Mouse (Mus musculus): ENCODE measurements at regions not wholly inside any gene's neighbourhood (a gene's known extent, or its start where the extent isn't known, plus 50 kb on each side); places are given as distances from the start of the nearest gene placed in this dataset.

DNA sequence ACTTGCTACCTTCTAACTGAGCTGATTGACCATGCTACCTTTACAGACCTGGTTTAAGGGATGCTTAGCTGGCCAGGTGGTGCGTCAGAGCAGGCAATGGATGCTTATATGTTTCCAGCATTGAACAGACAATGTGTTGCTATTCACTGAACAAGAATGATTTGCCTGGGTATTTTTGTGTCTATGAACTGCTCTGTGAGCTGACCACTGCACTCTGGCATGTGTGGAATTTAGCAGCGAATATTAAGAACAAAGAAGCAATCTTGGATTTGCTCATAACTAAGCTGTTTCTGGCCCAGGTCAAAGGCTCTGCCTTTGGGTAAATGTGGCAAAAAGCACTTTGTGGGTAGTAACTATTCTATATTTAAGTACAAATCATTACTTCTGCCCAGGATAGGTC is 58.3 kb upstream of the Ccdc39 start:
- Histone ChIP-seq H3K27me3 (replicated peaks; ENCODE audit: control insufficient read depth, insufficient read depth, low read length) (no peaks in the 10 kb centered on the region; the same call in 1 of the 2 replicates), H3K27ac (ENCODE audit: insufficient read depth, low read depth, low read length) (no peak overlapping the region), H3K4me3 (ENCODE audit: insufficient read depth, low read depth, low read length) (no peak overlapping the region), H3K36me3 (ENCODE audit: control insufficient read depth, insufficient read depth, low read length) (no peaks in the 10 kb centered on the region), H3K4me1 (ENCODE audit: control insufficient read depth, insufficient read depth, low read length) (no peaks in the 10 kb centered on the region)
- WGBS: 70% methylated on average over 2 of the region's 2 CpGs
- DNase-seq: no peak
- TF ChIP-seq POLR2A (IDR thresholded peaks at IDR 0.05; ENCODE audit: low read depth, low read length): no peak

DNA sequence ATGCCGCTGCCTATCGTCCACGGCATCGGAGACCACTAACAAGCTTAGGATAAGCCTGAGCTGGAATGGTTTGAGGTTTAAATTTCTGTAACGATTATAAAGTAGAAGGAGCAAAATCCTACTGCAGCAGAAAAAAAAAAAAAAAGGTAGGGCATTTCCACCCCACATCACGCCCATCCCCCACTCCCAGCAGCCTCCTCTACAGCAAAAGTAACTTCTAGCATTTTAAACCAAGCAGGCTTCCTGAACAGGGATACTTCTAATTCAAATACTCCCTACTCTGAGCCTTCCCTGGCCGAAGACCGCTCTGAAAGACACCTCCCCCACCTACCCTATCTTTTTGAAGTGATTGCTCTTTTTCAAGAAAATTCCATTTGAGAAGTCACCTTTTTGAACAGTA is 59.2 kb upstream of the Ccdc39 start:
- no peaks in the 10 kb centered on the region for H3K4me1 ChIP-seq (ENCODE audit: control insufficient read depth, insufficient read depth, low read length)
- no peaks in the 10 kb centered on the region; the same call in 1 of the 2 replicates for H3K27me3 ChIP-seq (replicated peaks; ENCODE audit: control insufficient read depth, insufficient read depth, low read length)
- H3K27ac ChIP-seq (ENCODE audit: insufficient read depth, low read depth, low read length): no peak overlapping the region
- no peaks in the 10 kb centered on the region for H3K36me3 ChIP-seq (ENCODE audit: control insufficient read depth, insufficient read depth, low read length)
- no peak for DNase-seq
- TF ChIP-seq POLR2A (IDR thresholded peaks at IDR 0.05; ENCODE audit: low read depth, low read length) (no peak), CTCF (conservative IDR thresholded peaks at IDR 0.05; ENCODE audit: insufficient read depth, insufficient read length, low read depth, low read length) (no peak)
- no peak overlapping the region for H3K4me3 ChIP-seq (ENCODE audit: insufficient read depth, low read depth, low read length)
- WGBS: 78% methylated on average over 8 of the region's 8 CpGs

DNA sequence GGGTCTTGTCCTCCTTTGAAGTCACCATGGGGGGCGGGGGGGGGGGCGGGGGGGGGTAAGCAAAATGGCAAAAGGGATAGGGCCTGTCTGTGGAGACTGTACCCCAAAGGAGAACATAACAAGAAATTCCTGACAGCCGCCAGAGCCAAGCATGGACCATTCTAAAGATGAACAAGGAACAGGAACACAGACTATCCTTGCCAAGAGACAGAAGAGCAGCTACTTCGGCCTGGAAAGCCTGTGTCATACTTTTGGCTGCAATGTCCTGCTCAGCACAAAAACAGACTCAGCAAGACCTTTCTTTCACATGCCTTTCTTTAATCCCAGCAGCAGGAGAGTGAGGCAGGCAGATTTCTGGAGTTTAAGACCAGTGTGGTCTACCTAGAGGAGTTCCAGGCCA is 59.7 kb upstream of the Ccdc39 start:
- no peak for DNase-seq

DNA sequence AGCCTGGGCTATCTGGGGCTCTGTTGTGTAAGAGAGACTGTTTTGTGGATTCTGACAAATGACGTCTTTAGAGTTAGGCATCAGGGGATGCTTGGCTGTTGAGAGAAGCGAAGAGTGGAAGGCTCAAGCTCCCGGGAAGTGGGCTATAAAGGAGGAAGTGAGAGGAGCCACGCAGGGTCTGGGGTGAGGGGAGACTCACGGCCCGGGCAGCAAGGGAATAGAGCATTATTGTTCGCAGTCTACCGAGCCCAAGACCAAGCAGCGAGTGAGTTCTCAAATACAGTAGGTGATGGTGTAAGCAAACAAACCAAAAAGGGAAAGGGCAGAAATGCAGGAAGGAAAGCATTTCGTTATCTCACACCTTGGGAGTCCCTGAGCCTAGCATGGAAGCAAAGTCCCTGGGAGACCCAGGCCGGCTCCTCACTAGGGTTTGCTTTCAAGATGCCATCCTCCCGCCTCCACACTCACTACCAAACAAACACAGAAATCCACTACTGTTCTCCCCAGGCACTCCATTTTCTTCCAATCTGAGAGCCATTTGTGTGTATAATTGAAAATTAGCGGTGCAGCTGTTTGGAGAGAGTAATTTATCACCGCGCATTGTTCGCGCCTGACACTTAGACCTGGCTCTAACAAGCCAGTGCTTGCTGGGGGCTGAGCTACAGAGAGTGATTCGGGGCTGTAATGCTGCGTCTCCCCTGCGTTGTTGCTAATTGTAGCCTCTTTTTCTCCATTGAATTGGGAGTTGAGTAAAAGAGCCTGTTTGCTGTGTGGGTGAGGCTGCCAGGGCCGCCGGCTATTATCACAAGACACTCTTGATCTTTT is 61.0 kb upstream of the Ccdc39 start:
- Histone ChIP-seq H3K27ac (ENCODE audit: insufficient read depth, low read depth, low read length) (no peak overlapping the region), H3K4me1 (ENCODE audit: control insufficient read depth, insufficient read depth, low read length) (no peaks in the 10 kb centered on the region), H3K27me3 (replicated peaks; ENCODE audit: control insufficient read depth, insufficient read depth, low read length) (no peaks in the 10 kb centered on the region; the same call in 1 of the 2 replicates), H3K36me3 (ENCODE audit: control insufficient read depth, insufficient read depth, low read length) (no peaks in the 10 kb centered on the region), H3K4me3 (ENCODE audit: insufficient read depth, low read depth, low read length) (no peak overlapping the region)
- 27% methylated on average over 22 of the region's 22 CpGs for WGBS
- no peak for TF ChIP-seq POLR2A (IDR thresholded peaks at IDR 0.05; ENCODE audit: low read depth, low read length)
- no peak for TF ChIP-seq CTCF (conservative IDR thresholded peaks at IDR 0.05; ENCODE audit: insufficient read depth, insufficient read length, low read depth, low read length)
- DNase-seq: no peak

More for the DNA sequence above, 59.7 kb upstream of the Ccdc39 start:
- H3K4me3 ChIP-seq (ENCODE audit: insufficient read depth, low read depth, low read length): no peak overlapping the region
- WGBS: 50% methylated on average over 4 of the region's 4 CpGs
- H3K36me3 ChIP-seq (ENCODE audit: control insufficient read depth, insufficient read depth, low read length): no peaks in the 10 kb centered on the region
- H3K27me3 ChIP-seq (replicated peaks; ENCODE audit: control insufficient read depth, insufficient read depth, low read length): no peaks in the 10 kb centered on the region; the same call in 1 of the 2 replicates
- H3K4me1 ChIP-seq (ENCODE audit: control insufficient read depth, insufficient read depth, low read length): no peaks in the 10 kb centered on the region
- TF ChIP-seq CTCF (conservative IDR thresholded peaks at IDR 0.05; ENCODE audit: insufficient read depth, insufficient read length, low read depth, low read length): no peak
- TF ChIP-seq POLR2A (IDR thresholded peaks at IDR 0.05; ENCODE audit: low read depth, low read length): no peak
- H3K27ac ChIP-seq (ENCODE audit: insufficient read depth, low read depth, low read length): no peak overlapping the region

DNA sequence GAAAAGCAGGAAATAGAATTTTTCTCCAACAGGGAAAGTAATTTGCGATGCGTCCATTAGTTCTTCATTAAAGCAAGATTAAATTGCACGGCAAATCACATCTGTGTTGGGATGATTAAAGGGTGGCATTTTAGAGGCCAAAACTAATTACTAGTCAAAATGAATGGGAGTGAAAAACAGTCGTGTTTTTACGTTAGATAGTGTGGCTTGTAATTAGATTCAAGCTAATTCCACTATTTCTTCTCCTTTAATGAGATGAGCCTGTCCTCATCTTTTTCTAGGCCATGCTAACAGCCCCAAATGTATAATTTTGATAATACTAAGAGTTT is 61.5 kb upstream of the Ccdc39 start:
- no peak overlapping the region for H3K27ac ChIP-seq (ENCODE audit: insufficient read depth, low read depth, low read length)
- no peak for DNase-seq
- H3K4me3 ChIP-seq (ENCODE audit: insufficient read depth, low read depth, low read length): no peak overlapping the region
- H3K27me3 ChIP-seq (replicated peaks; ENCODE audit: control insufficient read depth, insufficient read depth, low read length): no peaks in the 10 kb centered on the region; the same call in 1 of the 2 replicates
- TF ChIP-seq POLR2A (IDR thresholded peaks at IDR 0.05; ENCODE audit: low read depth, low read length): no peak
- no peak for TF ChIP-seq CTCF (conservative IDR thresholded peaks at IDR 0.05; ENCODE audit: insufficient read depth, insufficient read length, low read depth, low read length)
- no peaks in the 10 kb centered on the region for H3K4me1 ChIP-seq (ENCODE audit: control insufficient read depth, insufficient read depth, low read length)
- 25% methylated on average over 5 of the region's 5 CpGs for WGBS
- no peaks in the 10 kb centered on the region for H3K36me3 ChIP-seq (ENCODE audit: control insufficient read depth, insufficient read depth, low read length)

DNA sequence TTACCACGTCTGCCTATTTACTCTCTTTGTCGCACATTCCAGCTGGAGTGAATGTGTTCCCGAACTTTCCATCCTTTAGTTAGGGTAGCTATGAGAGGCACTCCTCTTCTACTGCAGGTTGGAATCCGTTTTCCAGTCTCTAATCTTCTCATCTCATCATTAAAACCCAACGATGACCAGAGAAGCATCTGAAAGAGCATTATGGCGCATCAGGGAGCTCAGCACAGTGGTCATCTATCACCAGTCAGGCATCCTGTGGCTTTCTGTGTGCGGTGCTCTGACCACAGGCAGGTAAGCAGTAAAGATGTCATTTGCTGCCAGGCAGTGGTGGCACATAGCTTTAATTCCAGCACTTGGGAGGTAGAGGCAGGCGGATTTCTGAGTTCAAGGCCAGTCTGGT is 63.0 kb upstream of the Ccdc39 start:
- Histone ChIP-seq H3K36me3 (ENCODE audit: control insufficient read depth, insufficient read depth, low read length) (no peaks in the 10 kb centered on the region), H3K4me1 (ENCODE audit: control insufficient read depth, insufficient read depth, low read length) (no peaks in the 10 kb centered on the region), H3K4me3 (ENCODE audit: insufficient read depth, low read depth, low read length) (no peak overlapping the region), H3K27ac (ENCODE audit: insufficient read depth, low read depth, low read length) (no peak overlapping the region), H3K27me3 (replicated peaks; ENCODE audit: control insufficient read depth, insufficient read depth, low read length) (no peaks in the 10 kb centered on the region; the same call in 1 of the 2 replicates)
- TF ChIP-seq POLR2A (IDR thresholded peaks at IDR 0.05; ENCODE audit: low read depth, low read length) (no peak), CTCF (conservative IDR thresholded peaks at IDR 0.05; ENCODE audit: insufficient read depth, insufficient read length, low read depth, low read length) (no peak)
- DNase-seq: no peak
- 89% methylated on average over 8 of the region's 8 CpGs for WGBS

DNA sequence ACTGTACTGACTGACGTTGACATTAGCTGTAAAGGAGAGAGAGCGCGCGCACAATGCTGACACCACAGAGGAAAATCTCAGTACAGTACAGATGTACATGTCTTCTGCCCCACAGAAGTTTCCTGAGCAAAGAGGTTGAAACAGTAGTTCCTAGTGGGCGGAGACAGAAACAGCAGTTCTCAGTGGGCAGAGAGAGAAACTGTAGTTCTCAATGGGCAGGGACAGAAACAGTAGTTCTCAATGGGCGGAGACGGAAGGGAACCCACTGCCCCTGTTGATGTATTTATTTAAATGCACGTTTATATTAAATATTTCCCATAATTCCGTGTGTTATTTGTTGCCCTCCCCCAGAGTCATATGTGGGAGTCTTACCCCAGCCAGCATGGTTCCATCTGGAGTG is 67.4 kb upstream of the Ccdc39 start:
- H3K36me3 ChIP-seq (ENCODE audit: control insufficient read depth, insufficient read depth, low read length): no peaks in the 10 kb centered on the region
- no peak for DNase-seq
- 80% methylated on average over 9 of the region's 9 CpGs for WGBS
- TF ChIP-seq POLR2A (IDR thresholded peaks at IDR 0.05; ENCODE audit: low read depth, low read length): no peak
- TF ChIP-seq CTCF (conservative IDR thresholded peaks at IDR 0.05; ENCODE audit: insufficient read depth, insufficient read length, low read depth, low read length): no peak
- no peaks in the 10 kb centered on the region for H3K4me1 ChIP-seq (ENCODE audit: control insufficient read depth, insufficient read depth, low read length)
- H3K27me3 ChIP-seq (replicated peaks; ENCODE audit: control insufficient read depth, insufficient read depth, low read length): no peaks in the 10 kb centered on the region
- no peak overlapping the region for H3K27ac ChIP-seq (ENCODE audit: insufficient read depth, low read depth, low read length)
- H3K4me3 ChIP-seq (ENCODE audit: insufficient read depth, low read depth, low read length): no peak overlapping the region

All from kidney, adult 2 months (tissue).